Mouse (Mus musculus): ENCODE data around the gene Fbxo17. TPM values are rescaled to one million over a fixed set of nuclear protein-coding genes. Genes with fewer than 3 reads are reported as not detected.
"Not testable (repeated sequence)": the region's sequence is repeated elsewhere in the genome, so short reads cannot be mapped to it uniquely, and the experiment has no call there.

The Fbxo17 gene
- total RNA-seq (2014; rRNA removed; ENCODE audit: low replicate concordance) (4.7 and 7.8 TPM in 2 replicates), polyA plus RNA-seq (2015; fragmentation: Nextera tagmentation; extraction: Ambion mirVana) (4.5 and 5.1 TPM in 2 replicates)

DNA sequence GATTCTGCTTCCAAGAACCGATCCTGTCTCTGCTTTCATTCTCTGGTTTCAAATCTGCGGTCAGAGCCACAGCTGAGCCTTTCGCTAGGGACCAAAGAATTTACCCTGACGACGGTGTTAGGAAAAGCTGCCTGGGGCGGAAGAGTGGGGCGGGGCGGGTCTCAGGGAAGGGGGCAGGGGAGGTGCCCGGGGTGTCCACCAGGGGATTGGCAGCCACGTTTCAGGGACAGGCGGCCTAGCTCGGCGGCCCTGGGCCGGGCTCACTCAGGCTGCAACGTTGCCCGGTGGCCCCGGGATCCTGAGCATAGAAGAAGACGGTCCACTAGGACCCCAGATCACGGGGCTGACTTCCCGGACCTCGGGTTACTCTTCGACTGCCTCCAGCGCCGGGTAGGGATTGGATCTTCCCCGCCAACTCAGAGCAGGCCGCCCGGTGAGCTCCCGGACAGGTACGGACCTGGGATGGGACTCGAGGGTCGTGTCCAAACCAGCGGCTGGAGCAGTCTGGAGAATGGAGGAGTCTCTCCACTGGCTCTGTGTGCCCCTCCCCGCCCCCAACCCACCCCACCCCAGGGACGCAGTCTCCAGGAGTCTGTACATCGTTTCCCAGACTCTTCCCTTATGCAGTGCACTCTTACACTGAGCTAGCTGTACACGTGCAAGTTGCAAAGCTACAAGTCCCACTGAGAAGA lies at the start of gene Fbxo17:
Gene Fbxo17, plus strand, starts transcription at position 215 of the 692 bp plus-strand sequence.
- TF ChIP-seq CTCF (IDR thresholded peaks at IDR 0.05; ENCODE audit: low read depth) (no peak), EP300 (IDR thresholded peaks at IDR 0.05; ENCODE audit: low read depth) (no peak)
- Histone ChIP-seq H3K4me3 (ENCODE audit: low read depth, low read length) (peak within 1 kb of the TSS; percentile 55), H3K4me1 (ENCODE audit: control insufficient read depth, insufficient read depth) (no peaks in the 10 kb centered on the region), H3K27me3 (ENCODE audit: control insufficient read depth, insufficient read depth, low read length) (no peaks in the 10 kb centered on the region), H3K4me2 (ENCODE audit: low read depth, low read length) (peak within 1 kb of the TSS; percentile 76), H3K36me3 (replicated peaks; ENCODE audit: control insufficient read depth, insufficient read depth, low read length) (no peaks in the 10 kb centered on the region), H3K9me3 (replicated peaks; ENCODE audit: control insufficient read depth, low read length) (no peaks in the 10 kb centered on the region), H3K27ac (ENCODE audit: low read depth) (peak within 1 kb of the TSS; percentile 5; the same call in 1 of the 2 replicates), H3K9ac (replicated peaks; ENCODE audit: low read depth, low read length) (peak within 1 kb of the TSS; percentile 52)
- 3% methylated on average over 36 of the region's 36 CpGs for WGBS
- ATAC-seq (ENCODE audit: insufficient read depth, low read depth) = peak; percentile 84
- DNase-seq (ENCODE audit: low spot score) = peak; percentile 62

DNA sequence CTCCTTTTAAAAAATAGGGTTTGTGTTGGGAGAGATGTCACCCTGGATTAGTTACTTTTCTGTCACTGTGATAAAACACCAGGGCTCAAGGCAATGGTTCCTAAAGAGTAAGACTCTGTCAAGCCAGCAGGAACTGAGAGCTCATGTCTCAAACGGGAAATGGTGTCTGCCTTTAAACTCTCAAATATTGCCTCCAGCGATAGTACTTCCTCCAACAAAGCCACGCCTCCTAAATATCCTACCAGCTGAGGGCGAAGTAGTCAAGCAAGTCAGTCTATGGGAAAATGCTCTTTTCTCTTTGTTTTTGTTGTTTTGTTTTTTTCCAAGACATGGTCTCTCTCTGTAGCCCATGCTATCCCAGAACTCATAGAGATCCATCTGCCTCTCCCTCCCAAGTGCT lies 45.4 kb upstream of the Fbxo17 start:
- 49% methylated on average over 4 of the region's 4 CpGs for WGBS
- no peak overlapping the region for H3K27ac ChIP-seq (ENCODE audit: low read depth)
- H3K4me3 ChIP-seq (ENCODE audit: low read depth, low read length) = no peak overlapping the region
- H3K36me3 ChIP-seq (replicated peaks; ENCODE audit: control insufficient read depth, insufficient read depth, low read length) = no peaks in the 10 kb centered on the region
- no peak overlapping the region for H3K4me2 ChIP-seq (ENCODE audit: low read depth, low read length)
- TF ChIP-seq EP300 (IDR thresholded peaks at IDR 0.05; ENCODE audit: low read depth) (no peak), CTCF (IDR thresholded peaks at IDR 0.05; ENCODE audit: low read depth) (no peak)
- no peak for ATAC-seq (ENCODE audit: insufficient read depth, low read depth)
- no peaks in the 10 kb centered on the region for H3K4me1 ChIP-seq (ENCODE audit: control insufficient read depth, insufficient read depth)
- H3K9me3 ChIP-seq (replicated peaks; ENCODE audit: control insufficient read depth, low read length) = no peaks in the 10 kb centered on the region
- no peak for DNase-seq (ENCODE audit: low spot score)
- H3K9ac ChIP-seq (replicated peaks; ENCODE audit: low read depth, low read length) = no peak overlapping the region
- no peaks in the 10 kb centered on the region for H3K27me3 ChIP-seq (ENCODE audit: control insufficient read depth, insufficient read depth, low read length)

DNA sequence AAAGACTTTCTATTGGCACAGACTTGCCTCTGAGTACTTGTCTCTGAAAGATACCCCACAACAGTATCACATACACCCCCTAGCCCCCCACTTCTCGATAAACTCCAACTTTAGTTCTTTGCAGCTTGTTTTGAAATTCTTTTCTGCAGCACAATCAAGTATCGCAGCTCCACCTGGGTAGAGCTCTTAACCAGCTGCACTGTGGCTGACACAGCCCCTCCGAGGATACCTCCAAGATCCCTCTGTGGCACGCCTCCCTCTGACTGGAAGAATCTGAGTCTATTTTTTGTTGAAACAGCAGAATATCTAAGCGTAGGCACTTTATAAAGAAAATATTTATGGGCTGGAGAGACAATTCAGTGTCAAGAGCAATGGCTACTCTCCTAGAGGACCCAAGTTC lies 44.3 kb upstream of the Fbxo17 start:
- H3K4me2 ChIP-seq (ENCODE audit: low read depth, low read length) = no peak overlapping the region
- no peak overlapping the region for H3K9ac ChIP-seq (replicated peaks; ENCODE audit: low read depth, low read length)
- H3K27me3 ChIP-seq (ENCODE audit: control insufficient read depth, insufficient read depth, low read length) = no peaks in the 10 kb centered on the region
- no peak for TF ChIP-seq CTCF (IDR thresholded peaks at IDR 0.05; ENCODE audit: low read depth)
- no peak for TF ChIP-seq EP300 (IDR thresholded peaks at IDR 0.05; ENCODE audit: low read depth)
- no peak for ATAC-seq (ENCODE audit: insufficient read depth, low read depth)
- no peaks in the 10 kb centered on the region for H3K36me3 ChIP-seq (replicated peaks; ENCODE audit: control insufficient read depth, insufficient read depth, low read length)
- H3K4me3 ChIP-seq (ENCODE audit: low read depth, low read length) = no peak overlapping the region
- no peak for DNase-seq (ENCODE audit: low spot score)
- no peak overlapping the region for H3K27ac ChIP-seq (ENCODE audit: low read depth)
- no peaks in the 10 kb centered on the region for H3K9me3 ChIP-seq (replicated peaks; ENCODE audit: control insufficient read depth, low read length)
- 83% methylated on average over 5 of the region's 5 CpGs for WGBS
- H3K4me1 ChIP-seq (ENCODE audit: control insufficient read depth, insufficient read depth) = no peaks in the 10 kb centered on the region

DNA sequence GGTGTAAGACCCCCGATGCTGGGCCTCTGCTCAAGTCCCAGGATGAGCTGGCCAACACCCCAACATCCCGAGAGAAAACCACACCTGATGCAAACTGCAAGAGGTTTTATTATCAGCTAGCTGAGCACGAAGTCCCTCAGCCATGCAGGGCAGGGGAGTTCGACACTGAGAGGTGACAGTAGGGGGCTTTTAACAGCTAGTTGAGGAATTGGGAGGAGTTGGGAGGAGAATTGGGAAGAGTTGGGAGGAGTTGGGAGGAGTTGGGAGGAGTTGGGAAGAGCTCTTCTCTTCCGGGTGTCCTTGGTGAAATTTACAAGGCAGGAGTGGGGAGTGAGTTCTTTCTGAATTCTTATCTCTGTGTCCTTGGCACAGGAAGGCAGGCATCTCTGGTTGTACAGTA lies 43.8 kb upstream of the Fbxo17 start:
- 45% methylated on average over 5 of the region's 5 CpGs for WGBS
- H3K9me3 ChIP-seq (replicated peaks; ENCODE audit: control insufficient read depth, low read length); H3K9ac ChIP-seq (replicated peaks; ENCODE audit: low read depth, low read length); ATAC-seq (ENCODE audit: insufficient read depth, low read depth); H3K27ac ChIP-seq (ENCODE audit: low read depth); H3K4me3 ChIP-seq (ENCODE audit: low read depth, low read length); DNase-seq (ENCODE audit: low spot score); H3K4me2 ChIP-seq (ENCODE audit: low read depth, low read length); H3K4me1 ChIP-seq (ENCODE audit: control insufficient read depth, insufficient read depth); H3K27me3 ChIP-seq (ENCODE audit: control insufficient read depth, insufficient read depth, low read length); H3K36me3 ChIP-seq (replicated peaks; ENCODE audit: control insufficient read depth, insufficient read depth, low read length): not testable (repeated sequence)

DNA sequence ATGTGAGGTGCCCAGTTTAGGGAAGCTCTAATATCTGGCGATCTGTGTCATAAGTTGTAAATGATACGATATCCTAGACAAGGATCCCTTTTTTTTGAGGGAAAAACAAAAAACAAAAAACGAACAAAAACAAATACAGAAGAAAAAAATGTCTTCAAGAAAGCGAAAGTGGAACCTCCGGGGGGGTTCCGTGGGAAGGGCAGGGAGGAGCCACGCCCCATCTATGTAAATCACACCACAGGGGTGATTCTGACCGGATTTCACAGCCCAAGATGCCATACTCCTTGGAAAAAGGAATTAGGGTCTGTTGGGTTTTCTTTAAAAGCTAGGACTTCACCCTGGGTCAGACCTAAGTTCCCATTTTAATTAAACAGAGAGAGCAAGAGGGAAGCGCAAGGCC lies 41.6 kb upstream of the Fbxo17 start:
- H3K4me2 ChIP-seq (ENCODE audit: low read depth, low read length) = no peak overlapping the region
- no peak for ATAC-seq (ENCODE audit: insufficient read depth, low read depth)
- no peaks in the 10 kb centered on the region for H3K27me3 ChIP-seq (ENCODE audit: control insufficient read depth, insufficient read depth, low read length)
- no peaks in the 10 kb centered on the region for H3K4me1 ChIP-seq (ENCODE audit: control insufficient read depth, insufficient read depth)
- no peak overlapping the region for H3K9ac ChIP-seq (replicated peaks; ENCODE audit: low read depth, low read length)
- DNase-seq (ENCODE audit: low spot score) = no peak
- H3K9me3 ChIP-seq (replicated peaks; ENCODE audit: control insufficient read depth, low read length) = no peaks in the 10 kb centered on the region
- no peak overlapping the region for H3K4me3 ChIP-seq (ENCODE audit: low read depth, low read length)
- TF ChIP-seq CTCF (IDR thresholded peaks at IDR 0.05; ENCODE audit: low read depth) (no peak), EP300 (IDR thresholded peaks at IDR 0.05; ENCODE audit: low read depth) (no peak)
- H3K36me3 ChIP-seq (replicated peaks; ENCODE audit: control insufficient read depth, insufficient read depth, low read length) = no peaks in the 10 kb centered on the region
- no peak overlapping the region for H3K27ac ChIP-seq (ENCODE audit: low read depth)
- WGBS = 65% methylated on average over 9 of the region's 9 CpGs

DNA sequence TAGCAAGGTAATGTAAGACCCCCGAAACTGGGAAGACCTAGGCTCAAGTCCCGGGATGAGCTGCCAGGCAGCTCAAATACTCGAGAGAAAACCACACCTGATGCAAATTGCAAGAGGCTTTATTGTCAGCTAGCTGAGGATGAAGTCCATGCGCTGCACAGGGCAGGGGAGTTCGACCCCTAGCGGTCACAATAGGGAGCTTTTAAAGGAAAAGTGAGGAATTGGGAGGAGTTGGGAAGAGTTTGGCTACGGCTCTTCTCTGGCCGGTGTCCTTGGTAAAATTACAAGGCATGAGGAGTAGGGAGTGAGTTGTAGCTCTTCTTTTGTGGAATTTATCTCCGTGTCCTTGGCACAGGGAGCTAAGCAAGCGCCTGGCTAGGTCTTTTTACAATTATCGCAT lies 40.9 kb upstream of the Fbxo17 start:
- H3K4me3 ChIP-seq (ENCODE audit: low read depth, low read length) = no peak overlapping the region
- no peaks in the 10 kb centered on the region for H3K9me3 ChIP-seq (replicated peaks; ENCODE audit: control insufficient read depth, low read length)
- H3K27ac ChIP-seq (ENCODE audit: low read depth) = no peak overlapping the region
- no peak overlapping the region for H3K9ac ChIP-seq (replicated peaks; ENCODE audit: low read depth, low read length)
- no peaks in the 10 kb centered on the region for H3K27me3 ChIP-seq (ENCODE audit: control insufficient read depth, insufficient read depth, low read length)
- DNase-seq (ENCODE audit: low spot score) (no peak), ATAC-seq (ENCODE audit: insufficient read depth, low read depth) (no peak)
- TF ChIP-seq EP300 (IDR thresholded peaks at IDR 0.05; ENCODE audit: low read depth) (no peak), CTCF (IDR thresholded peaks at IDR 0.05; ENCODE audit: low read depth) (peak; percentile 50)
- no peak overlapping the region for H3K4me2 ChIP-seq (ENCODE audit: low read depth, low read length)
- 38% methylated on average over 11 of the region's 11 CpGs for WGBS
- no peaks in the 10 kb centered on the region for H3K4me1 ChIP-seq (ENCODE audit: control insufficient read depth, insufficient read depth)
- H3K36me3 ChIP-seq (replicated peaks; ENCODE audit: control insufficient read depth, insufficient read depth, low read length) = no peaks in the 10 kb centered on the region
